Mouse (Mus musculus) limb, embryonic 11.5 days (tissue): Measurements from ENCODE around the gene Qrfpr. TPM values are rescaled to one million over a fixed set of nuclear protein-coding genes. Genes with fewer than 3 reads are reported as not detected.

Experiments
- ATAC-seq: fragments of 200-750 bp; cut with Nextera tagmentation; 2 replicates; pipeline ENCODE4 v1.8.0; 2017; ENCODE audit warnings: low read depth; ENCODE audit not compliant: insufficient number of reproducible peaks, low FRiP score, low TSS enrichment
- DNase-seq: peaks from one replicate; pipeline ENCODE4 v3.0.0-alpha.2; 2015; ENCODE audit warnings: low spot score
- H3K27ac ChIP-seq: fragments of 300-500 bp; sonication (generic); replicated peaks from 2 replicates; pipeline ENCODE4 v1.5.1; 2014; ENCODE audit warnings: low read depth, mild to moderate bottlenecking, low read length
- H3K27me3 ChIP-seq: fragments of 300-500 bp; sonication (generic); 2 replicates; pipeline ENCODE4 v1.6.1; 2014; ENCODE audit warnings: mild to moderate bottlenecking, low read length, mixed read lengths; ENCODE audit not compliant: control insufficient read depth, insufficient read depth
- H3K36me3 ChIP-seq: fragments of 300-500 bp; sonication (generic); 2 replicates; pipeline ENCODE4 v1.6.1; 2014; ENCODE audit warnings: mild to moderate bottlenecking, low read length, moderate library complexity, mixed read lengths; ENCODE audit not compliant: control insufficient read depth, insufficient read depth
- H3K4me1 ChIP-seq: fragments of 300-500 bp; sonication (generic); 2 replicates; pipeline ENCODE4 v1.6.1; 2014; ENCODE audit warnings: low read length, mixed read lengths; ENCODE audit not compliant: control insufficient read depth, insufficient read depth
- H3K4me2 ChIP-seq: fragments of 300-500 bp; sonication (generic); 2 replicates; pipeline ENCODE4 v1.6.1; 2014; ENCODE audit warnings: low read depth, mild to moderate bottlenecking, moderate library complexity; ENCODE audit not compliant: severe bottlenecking
- H3K4me3 ChIP-seq: fragments of 300-500 bp; sonication (generic); 2 replicates; pipeline ENCODE4 v1.5.1; 2014; ENCODE audit warnings: low read depth, low read length
- H3K9ac ChIP-seq: fragments of 300-500 bp; sonication (generic); 2 replicates; pipeline ENCODE4 v1.6.1; 2014; ENCODE audit warnings: mild to moderate bottlenecking, low read length
- H3K9me3 ChIP-seq: fragments of 300-500 bp; sonication (generic); 2 replicates; pipeline ENCODE4 v1.6.1; 2016; ENCODE audit warnings: low read length; ENCODE audit not compliant: control insufficient read depth
- WGBS: fragments of 180-500 bp; shearing (Covaris S2); extraction: QIAGEN DNeasy Blood & Tissue Kit; methylation state at CpG from one replicate; pipeline ENCODE4 v1.1.7; 2014; 5-methylcytosine and 5-hydroxymethylcytosine counted together
- polyA plus RNA-seq: library from polyadenylated mRNA; unstranded; fragments of >200 nt; fragmentation: Nextera tagmentation; extraction: Ambion mirVana; gene quantifications from 2 replicates; pipeline ENCODE4 v1.2.1, GENCODE M21; 2014

The Qrfpr gene
- polyA plus RNA-seq, 1 experiment from 2014 or later: not detected

GRCm38 (mm10) chr3:36212758-36213157 lies 9.4 kb downstream of the Qrfpr start:
- DNase-seq (no peak), ATAC-seq (no peak)
- no peak overlapping the region for H3K9ac ChIP-seq
- H3K27me3 ChIP-seq: no peaks in the 10 kb centered on the region
- H3K4me3 ChIP-seq: no peak overlapping the region
- no peak overlapping the region for H3K27ac ChIP-seq
- 87% methylated on average over 4 of the region's 4 CpGs for WGBS
- no peaks in the 10 kb centered on the region for H3K9me3 ChIP-seq
- H3K4me2 ChIP-seq: no peak overlapping the region
- no peaks in the 10 kb centered on the region for H3K36me3 ChIP-seq
- no peaks in the 10 kb centered on the region for H3K4me1 ChIP-seq

GRCm38 (mm10) chr3:36210939-36211338 lies 11.2 kb downstream of the Qrfpr start:
- H3K4me1 ChIP-seq: no peaks in the 10 kb centered on the region
- H3K9ac ChIP-seq: no peak overlapping the region
- no peak overlapping the region for H3K27ac ChIP-seq
- no peak for ATAC-seq
- H3K36me3 ChIP-seq: no peaks in the 10 kb centered on the region
- H3K27me3 ChIP-seq: no peaks in the 10 kb centered on the region
- H3K4me3 ChIP-seq: no peak overlapping the region
- 84% methylated on average over 2 of the region's 2 CpGs for WGBS
- H3K9me3 ChIP-seq: no peaks in the 10 kb centered on the region
- H3K4me2 ChIP-seq: no peak overlapping the region
- no peak for DNase-seq

DNA sequence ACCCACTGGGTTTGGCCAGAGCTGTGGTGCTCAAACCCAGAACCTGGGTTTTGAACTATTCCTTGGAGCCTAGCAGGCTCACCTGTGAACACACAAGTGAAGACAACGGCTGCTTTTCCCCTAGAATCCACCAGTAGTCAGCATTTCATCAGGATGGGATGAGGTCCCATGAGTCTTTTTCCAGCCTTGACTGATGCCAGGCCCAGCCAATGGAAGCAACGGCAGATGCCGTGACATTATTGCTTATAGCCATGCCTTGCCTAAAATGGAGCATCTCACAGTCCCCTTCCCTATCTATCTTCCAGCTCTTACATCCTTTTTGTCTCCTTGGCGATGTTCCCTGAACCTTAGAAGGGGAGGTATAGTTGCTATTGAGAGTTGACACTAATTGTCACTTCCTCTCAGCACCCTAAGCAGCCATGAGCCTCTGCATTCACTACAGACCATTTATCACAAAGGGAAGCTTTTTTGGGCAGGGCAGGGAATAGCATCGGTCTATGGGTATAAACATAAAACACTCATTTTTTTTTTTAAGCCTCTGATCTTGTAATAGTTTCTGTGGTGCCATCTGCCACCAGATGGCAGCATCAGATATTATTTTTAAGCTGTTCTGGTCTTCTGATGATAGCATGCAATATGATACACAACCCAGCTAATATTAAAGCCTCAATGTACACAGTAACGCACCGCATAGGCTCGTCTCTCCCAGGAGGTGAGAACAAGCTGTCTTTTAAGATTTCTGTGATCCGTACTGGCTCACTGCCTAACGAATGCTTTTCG lies 12.1 kb downstream of the Qrfpr start:
- H3K4me3 ChIP-seq: no peak overlapping the region
- no peak overlapping the region for H3K9ac ChIP-seq
- H3K36me3 ChIP-seq: no peaks in the 10 kb centered on the region
- H3K27me3 ChIP-seq: no peaks in the 10 kb centered on the region
- DNase-seq (peak; percentile 38), ATAC-seq (no peak)
- WGBS: 70% methylated on average over 11 of the region's 11 CpGs
- H3K4me1 ChIP-seq: no peaks in the 10 kb centered on the region
- no peak overlapping the region for H3K27ac ChIP-seq
- no peak overlapping the region for H3K4me2 ChIP-seq
- H3K9me3 ChIP-seq: no peaks in the 10 kb centered on the region

GRCm38 (mm10) chr3:36207520-36208264 lies 14.4 kb downstream of the Qrfpr start:
- no peak overlapping the region for H3K27ac ChIP-seq
- ATAC-seq (no peak), DNase-seq (no peak)
- H3K4me3 ChIP-seq: no peak overlapping the region
- H3K27me3 ChIP-seq: no peaks in the 10 kb centered on the region
- WGBS: 80% methylated on average over 19 of the region's 19 CpGs
- H3K4me1 ChIP-seq: no peaks in the 10 kb centered on the region
- no peak overlapping the region for H3K4me2 ChIP-seq
- H3K9me3 ChIP-seq: no peaks in the 10 kb centered on the region
- no peaks in the 10 kb centered on the region for H3K36me3 ChIP-seq
- no peak overlapping the region for H3K9ac ChIP-seq

DNA sequence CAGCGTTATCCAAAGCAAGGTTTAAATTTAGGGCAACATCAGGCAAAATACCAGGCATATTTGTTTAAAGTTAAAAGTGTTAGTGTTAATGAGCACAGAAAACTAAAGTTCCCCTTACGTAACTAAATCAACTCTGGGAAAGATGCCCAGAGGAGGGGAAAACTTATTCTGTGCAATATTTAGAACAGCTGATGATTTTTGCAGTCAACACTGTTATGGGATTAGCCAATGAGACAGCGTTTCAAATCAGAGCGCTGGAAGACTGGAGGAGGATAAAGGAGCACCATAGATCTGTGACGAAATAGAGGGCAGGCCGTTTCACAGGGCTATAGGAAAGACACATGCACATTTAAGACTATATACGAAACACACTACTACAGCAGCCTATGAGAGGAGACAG lies 19.2 kb downstream of the Qrfpr start:
- 87% methylated on average over 7 of the region's 7 CpGs for WGBS
- ATAC-seq: no peak
- Histone ChIP-seq H3K4me1 (no peaks in the 10 kb centered on the region), H3K27ac (no peak overlapping the region), H3K36me3 (no peaks in the 10 kb centered on the region), H3K4me2 (no peak overlapping the region), H3K27me3 (no peaks in the 10 kb centered on the region), H3K4me3 (no peak overlapping the region), H3K9me3 (no peaks in the 10 kb centered on the region), H3K9ac (no peak overlapping the region)
- DNase-seq: no peak

DNA sequence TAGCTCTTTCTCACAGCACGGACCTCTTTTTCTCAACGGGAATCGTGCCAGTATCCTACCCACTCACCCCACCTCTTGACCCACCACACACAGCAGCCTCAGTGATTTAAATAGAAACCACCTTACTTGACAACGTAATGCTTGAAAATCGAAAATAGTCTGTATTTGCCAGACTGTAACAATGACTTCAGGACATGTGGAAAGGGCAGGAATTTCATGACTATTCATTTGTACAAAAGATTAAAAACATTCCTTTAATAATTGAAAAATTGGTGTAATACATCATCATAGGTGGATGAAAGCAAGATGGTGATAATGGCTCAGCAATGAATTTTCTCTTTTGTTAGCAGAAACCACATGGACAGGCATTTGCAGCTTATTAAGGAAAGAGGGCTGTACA lies 21.0 kb downstream of the Qrfpr start:
- Histone ChIP-seq H3K9me3 (no peaks in the 10 kb centered on the region), H3K4me3 (no peak overlapping the region), H3K27ac (no peak overlapping the region), H3K9ac (no peak overlapping the region), H3K36me3 (no peaks in the 10 kb centered on the region), H3K4me2 (no peak overlapping the region), H3K4me1 (no peaks in the 10 kb centered on the region), H3K27me3 (no peaks in the 10 kb centered on the region)
- 85% methylated on average over 5 of the region's 5 CpGs for WGBS
- ATAC-seq: no peak
- no peak for DNase-seq

GRCm38 (mm10) chr3:36189243-36189642 lies 32.9 kb downstream of the Qrfpr start:
- H3K4me3 ChIP-seq: no peak overlapping the region
- no peak overlapping the region for H3K9ac ChIP-seq
- no peaks in the 10 kb centered on the region for H3K9me3 ChIP-seq
- WGBS: 90% methylated on average over 8 of the region's 8 CpGs
- no peak for ATAC-seq
- no peak overlapping the region for H3K4me2 ChIP-seq
- H3K27ac ChIP-seq: no peak overlapping the region
- H3K4me1 ChIP-seq: no peaks in the 10 kb centered on the region
- H3K36me3 ChIP-seq: no peaks in the 10 kb centered on the region
- no peaks in the 10 kb centered on the region for H3K27me3 ChIP-seq
- DNase-seq: no peak

DNA sequence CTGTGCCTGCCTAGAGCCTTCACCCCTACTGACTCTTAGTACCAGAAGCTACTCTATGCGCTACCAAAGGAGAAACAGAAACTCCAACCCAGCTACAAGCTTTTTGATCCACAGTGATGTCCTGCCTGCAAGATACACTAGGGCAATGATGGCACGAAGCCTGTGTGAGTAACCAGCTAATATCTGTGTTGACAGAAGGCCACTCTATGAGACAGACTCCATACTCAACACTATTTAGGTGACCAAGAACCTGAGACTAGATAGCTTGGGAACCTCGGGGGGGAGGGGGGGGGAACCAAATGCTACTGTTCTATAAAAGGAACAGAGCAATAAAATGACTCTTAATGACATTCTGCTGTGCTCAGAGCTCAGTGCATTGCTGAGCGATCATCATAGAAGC lies 35.6 kb downstream of the Qrfpr start:
- Histone ChIP-seq H3K9me3 (no peaks in the 10 kb centered on the region), H3K27ac (no peak overlapping the region), H3K4me3 (no peak overlapping the region), H3K9ac (no peak overlapping the region), H3K36me3 (no peaks in the 10 kb centered on the region), H3K4me1 (no peaks in the 10 kb centered on the region), H3K4me2 (no peak overlapping the region), H3K27me3 (no peaks in the 10 kb centered on the region)
- DNase-seq (no peak), ATAC-seq (no peak)
- 87% methylated on average over 4 of the region's 4 CpGs for WGBS
